Mouse (Mus musculus): ENCODE measurements around the gene Tm4sf19.

DNA sequence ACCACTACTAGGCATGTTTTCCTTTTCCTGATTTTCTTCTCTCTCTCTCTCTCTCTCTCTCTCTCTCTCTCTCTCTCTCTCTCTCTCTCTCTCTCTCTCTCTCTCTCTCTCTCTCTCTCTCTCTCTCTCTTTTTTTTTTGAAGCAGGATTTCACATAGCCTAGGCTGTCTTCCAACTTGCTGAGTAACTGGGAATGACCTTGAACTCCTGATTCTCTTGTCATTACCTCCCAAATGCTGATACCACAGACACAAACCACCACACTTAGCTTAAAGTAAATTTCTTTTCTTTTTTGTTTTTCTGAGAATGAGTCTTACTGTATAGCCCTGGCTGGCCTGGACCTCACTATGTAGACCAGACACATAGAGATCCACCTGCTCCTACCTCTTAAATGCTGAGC, 34.4 kb downstream of the Tm4sf19 start:
- no peak for TF ChIP-seq POLR2A (IDR thresholded peaks at IDR 0.05; ENCODE audit: borderline replicate concordance, extremely low read depth, insufficient read depth, insufficient read length, poor library complexity, severe bottlenecking)
- TF ChIP-seq CTCF (IDR thresholded peaks at IDR 0.05; ENCODE audit: borderline replicate concordance, extremely low read depth, insufficient read depth, insufficient read length) = no peak
